Mouse (Mus musculus) erythroblast, embryonic 14.5 days (primary cell): Measurements from ENCODE around the gene Agpat1.

Experiments
- GATA1 ChIP-seq: IDR thresholded peaks from 2 replicates; pipeline ENCODE4 v1.6.1; 2012; ENCODE audit warnings: low read length, inconsistent platforms, mixed read lengths
- TAL1 ChIP-seq: IDR thresholded peaks from 3 replicates; pipeline ENCODE4 v1.6.1; 2012; ENCODE audit warnings: low read length, inconsistent platforms, mixed read lengths

- no peak for TF ChIP-seq GATA1
- TF ChIP-seq TAL1, result no peak
These were observed 51.5 kb downstream of the Agpat1 start for GRCm38 (mm10) chr17:34655581-34655991.
